Mouse (Mus musculus): ENCODE data around the gene Csf2. TPM values are rescaled to one million over a fixed set of nuclear protein-coding genes. Genes with fewer than 3 reads are reported as not detected.
"Not testable (repeated sequence)": the region's sequence is repeated elsewhere in the genome, so short reads cannot be mapped to it uniquely, and the experiment has no call there.

Gene Csf2
- not detected in 2 replicates for polyA plus RNA-seq (2015; fragmentation: Nextera tagmentation; extraction: Ambion mirVana)

GRCm38 (mm10) chr11:54248940-54249717 lies at the start of gene Csf2:
Csf2 (minus strand) TSS chr11:54249667.
- no peak within 1 kb of the TSS for H3K4me2 ChIP-seq (replicated peaks)
- no peaks in the 10 kb centered on the region for H3K27me3 ChIP-seq
- H3K36me3 ChIP-seq, result no peaks in the 10 kb centered on the region
- no peak for ATAC-seq (replicated peaks)
- no peak within 1 kb of the TSS for H3K27ac ChIP-seq (replicated peaks)
- no peak within 1 kb of the TSS for H3K4me3 ChIP-seq
- no peaks in the 10 kb centered on the region for H3K4me1 ChIP-seq
- H3K9ac ChIP-seq (replicated peaks), result no peak within 1 kb of the TSS
- H3K9me3 ChIP-seq, result no peaks in the 10 kb centered on the region
- WGBS, result 57% methylated on average over 11 of the region's 11 CpGs

- Histone ChIP-seq H3K27ac (replicated peaks) (no peak overlapping the region), H3K36me3 (no peaks in the 10 kb centered on the region), H3K27me3 (no peaks in the 10 kb centered on the region), H3K4me3 (no peak overlapping the region), H3K9ac (replicated peaks) (no peak overlapping the region), H3K9me3 (no peaks in the 10 kb centered on the region), H3K4me2 (replicated peaks) (no peak overlapping the region), H3K4me1 (peaks cover 7% of the 10 kb centered on the region)
- no peak for ATAC-seq (replicated peaks)
These were observed 49.3 kb upstream of the Csf2 start for GRCm38 (mm10) chr11:54298777-54299176.

- H3K9me3 ChIP-seq; H3K4me3 ChIP-seq; H3K36me3 ChIP-seq; H3K9ac ChIP-seq (replicated peaks); H3K27me3 ChIP-seq; H3K4me2 ChIP-seq (replicated peaks); H3K4me1 ChIP-seq; ATAC-seq (replicated peaks); H3K27ac ChIP-seq (replicated peaks): not testable (repeated sequence)
- 86% methylated on average over 2 of the region's 2 CpGs for WGBS
These were observed 48.0 kb upstream of the Csf2 start for GRCm38 (mm10) chr11:54297471-54297870.

GRCm38 (mm10) chr11:54296734-54297133 lies 47.3 kb upstream of the Csf2 start:
- no peaks in the 10 kb centered on the region for H3K36me3 ChIP-seq

GRCm38 (mm10) chr11:54295971-54296370 lies 46.5 kb upstream of the Csf2 start:
- WGBS, result 88% methylated on average over 4 of the region's 4 CpGs
- H3K9ac ChIP-seq (replicated peaks), result no peak overlapping the region
- no peaks in the 10 kb centered on the region for H3K36me3 ChIP-seq
- no peaks in the 10 kb centered on the region for H3K27me3 ChIP-seq
- no peak overlapping the region for H3K27ac ChIP-seq (replicated peaks)
- H3K4me1 ChIP-seq, result no peaks in the 10 kb centered on the region
- H3K9me3 ChIP-seq, result no peaks in the 10 kb centered on the region
- no peak for ATAC-seq (replicated peaks)
- H3K4me2 ChIP-seq (replicated peaks), result no peak overlapping the region
- H3K4me3 ChIP-seq, result no peak overlapping the region

More at GRCm38 (mm10) chr11:54296734-54297133, 47.3 kb upstream of the Csf2 start:
- Histone ChIP-seq H3K27ac (replicated peaks) (no peak overlapping the region), H3K9ac (replicated peaks) (no peak overlapping the region), H3K4me3 (no peak overlapping the region), H3K27me3 (no peaks in the 10 kb centered on the region), H3K4me2 (replicated peaks) (no peak overlapping the region), H3K4me1 (no peaks in the 10 kb centered on the region), H3K9me3 (no peaks in the 10 kb centered on the region)
- ATAC-seq (replicated peaks), result no peak
- 100% methylated on average over 1 of the region's 1 CpGs for WGBS

GRCm38 (mm10) chr11:54293980-54294807 lies 44.7 kb upstream of the Csf2 start:
- Histone ChIP-seq H3K4me1 (no peaks in the 10 kb centered on the region), H3K9ac (replicated peaks) (no peak overlapping the region), H3K4me3 (no peak overlapping the region), H3K27me3 (no peaks in the 10 kb centered on the region), H3K27ac (replicated peaks) (no peak overlapping the region), H3K36me3 (no peaks in the 10 kb centered on the region), H3K4me2 (replicated peaks) (no peak overlapping the region), H3K9me3 (no peaks in the 10 kb centered on the region)
- WGBS, result 79% methylated on average over 12 of the region's 12 CpGs
- no peak for ATAC-seq (replicated peaks)

- Histone ChIP-seq H3K36me3 (no peaks in the 10 kb centered on the region), H3K9ac (replicated peaks) (no peak overlapping the region), H3K4me2 (replicated peaks) (no peak overlapping the region), H3K27ac (replicated peaks) (no peak overlapping the region), H3K4me1 (no peaks in the 10 kb centered on the region), H3K9me3 (no peaks in the 10 kb centered on the region), H3K27me3 (no peaks in the 10 kb centered on the region), H3K4me3 (no peak overlapping the region)
- ATAC-seq (replicated peaks), result no peak
- 94% methylated on average over 2 of the region's 2 CpGs for WGBS
These were observed 42.7 kb upstream of the Csf2 start for GRCm38 (mm10) chr11:54292163-54292562.

- Histone ChIP-seq H3K36me3 (no peaks in the 10 kb centered on the region), H3K4me1 (no peaks in the 10 kb centered on the region), H3K27ac (replicated peaks) (no peak overlapping the region), H3K9ac (replicated peaks) (no peak overlapping the region), H3K4me2 (replicated peaks) (no peak overlapping the region), H3K27me3 (no peaks in the 10 kb centered on the region), H3K9me3 (no peaks in the 10 kb centered on the region), H3K4me3 (no peak overlapping the region)
- 90% methylated on average over 8 of the region's 8 CpGs for WGBS
- ATAC-seq (replicated peaks), result no peak
These were observed 38.5 kb upstream of the Csf2 start for GRCm38 (mm10) chr11:54287821-54288453.

- no peak overlapping the region for H3K27ac ChIP-seq (replicated peaks)
- no peak overlapping the region for H3K4me2 ChIP-seq (replicated peaks)
- H3K9me3 ChIP-seq, result no peaks in the 10 kb centered on the region
- 83% methylated on average over 5 of the region's 5 CpGs for WGBS
- no peaks in the 10 kb centered on the region for H3K36me3 ChIP-seq
- H3K4me1 ChIP-seq, result no peaks in the 10 kb centered on the region
- no peak overlapping the region for H3K9ac ChIP-seq (replicated peaks)
- ATAC-seq (replicated peaks), result no peak
- no peaks in the 10 kb centered on the region for H3K27me3 ChIP-seq
- H3K4me3 ChIP-seq, result no peak overlapping the region
These were observed 22.0 kb upstream of the Csf2 start for GRCm38 (mm10) chr11:54271437-54271949.

- no peak for ATAC-seq (replicated peaks)
- Histone ChIP-seq H3K36me3 (no peaks in the 10 kb centered on the region), H3K4me1 (no peaks in the 10 kb centered on the region), H3K27me3 (no peaks in the 10 kb centered on the region), H3K27ac (replicated peaks) (no peak overlapping the region), H3K4me3 (no peak overlapping the region), H3K9me3 (no peaks in the 10 kb centered on the region), H3K9ac (replicated peaks) (no peak overlapping the region), H3K4me2 (replicated peaks) (no peak overlapping the region)
- WGBS, result 86% methylated on average over 3 of the region's 3 CpGs
These were observed 19.9 kb upstream of the Csf2 start for GRCm38 (mm10) chr11:54269191-54269896.

GRCm38 (mm10) chr11:54267177-54267576 lies 17.7 kb upstream of the Csf2 start, which contains the start of gene Il3:
Il3 (minus strand) TSS chr11:54267277.
- H3K4me3 ChIP-seq, result no peak within 1 kb of the TSS
- WGBS, result 85% methylated on average over 6 of the region's 6 CpGs
- H3K36me3 ChIP-seq, result no peaks in the 10 kb centered on the region
- H3K27me3 ChIP-seq, result no peaks in the 10 kb centered on the region
- no peak within 1 kb of the TSS for H3K9ac ChIP-seq (replicated peaks)
- H3K9me3 ChIP-seq, result no peaks in the 10 kb centered on the region
- H3K27ac ChIP-seq (replicated peaks), result no peak within 1 kb of the TSS
- no peak within 1 kb of the TSS for H3K4me2 ChIP-seq (replicated peaks)
- ATAC-seq (replicated peaks), result no peak
- no peaks in the 10 kb centered on the region for H3K4me1 ChIP-seq

Measured in forebrain, embryonic 15.5 days (tissue).